Mouse (Mus musculus) MEL (cell line): Measurements from ENCODE around the gene Mdh2. TPM values are rescaled to one million over a fixed set of nuclear protein-coding genes. Genes with fewer than 3 reads are reported as not detected.
A peak's percentile ranks its signal among the peaks of the same experiment; 100 is the strongest.

ENCODE experiments used
- DNase-seq: peaks from one replicate; pipeline ENCODE4 v3.0.0; 2011; ENCODE audit warnings: low read depth, low spot score
- H3K27ac ChIP-seq: 2 replicates; pipeline ENCODE4 v1.5.1; 2012; ENCODE audit warnings: low read depth, mild to moderate bottlenecking, control low read depth, low read length, moderate library complexity; ENCODE audit not compliant: control insufficient read depth
- H3K27me3 ChIP-seq, 2 experiments: fragments of 150-350 bp in 1 of 2; sonication (generic) in 1 of 2; 2 replicates each; pipeline ENCODE4 v1.6.1; 2012; ENCODE audit warnings: low read length in 2 of 2, mild to moderate bottlenecking in 2 of 2, improper control_type of control experiment in 1 of 2, moderate library complexity in 1 of 2; ENCODE audit not compliant: insufficient read depth in 2 of 2, control insufficient read depth in 1 of 2
- H3K36me3 ChIP-seq, 2 experiments: 2 replicates each; pipeline ENCODE4 v1.6.1; 2012 to 2014; ENCODE audit warnings: low read length in 2 of 2, improper control_type of control experiment in 1 of 2, inconsistent platforms in 1 of 2, mild to moderate bottlenecking in 1 of 2; ENCODE audit not compliant: insufficient read depth in 2 of 2, control insufficient read depth in 1 of 2
- H3K4me1 ChIP-seq, 2 experiments: fragments of 150-350 bp in 1 of 2; sonication (generic) in 1 of 2; 2 replicates each; pipeline ENCODE4 v1.6.1; 2012; ENCODE audit warnings: low read length in 2 of 2, improper control_type of control experiment in 1 of 2, mild to moderate bottlenecking in 1 of 2; ENCODE audit not compliant: insufficient read depth in 2 of 2, control insufficient read depth in 1 of 2
- H3K4me3 ChIP-seq, 2 experiments: fragments of 150-350 bp in 1 of 2; sonication (generic) in 1 of 2; 2 replicates each; pipeline ENCODE4 v1.5.1; 2012; ENCODE audit warnings: low read depth in 2 of 2, low read length in 2 of 2, mild to moderate bottlenecking in 2 of 2, moderate library complexity in 2 of 2, control low read depth in 1 of 2, improper control_type of control experiment in 1 of 2; ENCODE audit not compliant: control insufficient read depth in 1 of 2, insufficient read depth in 1 of 2
- H3K79me2 ChIP-seq: 2 replicates; pipeline ENCODE4 v1.6.1; 2012; ENCODE audit warnings: mild to moderate bottlenecking, low read length, moderate library complexity; ENCODE audit not compliant: control insufficient read depth, poor library complexity, insufficient read depth
- H3K9ac ChIP-seq: 2 replicates; pipeline ENCODE4 v1.6.1; 2012; ENCODE audit warnings: low read depth, mild to moderate bottlenecking, control low read depth, low read length, moderate library complexity; ENCODE audit not compliant: control insufficient read depth, poor library complexity, severe bottlenecking
- H3K9me3 ChIP-seq: fragments of 150-350 bp; sonication (generic); replicated peaks from 2 replicates; pipeline ENCODE4 v1.6.1; 2012; ENCODE audit warnings: mild to moderate bottlenecking, low read length, improper control_type of control experiment, moderate library complexity; ENCODE audit not compliant: insufficient read depth
- BHLHE40 ChIP-seq: IDR thresholded peaks from 2 replicates; pipeline ENCODE4 v1.6.1; 2012; ENCODE audit warnings: low read depth, mild to moderate bottlenecking, inconsistent platforms, low read length, improper control_type of control experiment, borderline replicate concordance
- CHD1 ChIP-seq: IDR thresholded peaks from 2 replicates; pipeline ENCODE4 v1.6.1; 2012; ENCODE audit warnings: low read depth, mild to moderate bottlenecking, inconsistent platforms, low read length, improper control_type of control experiment
- CHD2 ChIP-seq: IDR thresholded peaks from 2 replicates; pipeline ENCODE4 v1.6.1; 2011; ENCODE audit warnings: low read length, improper control_type of control experiment
- CTCF ChIP-seq, 3 experiments: IDR thresholded peaks in 2 of 3; conservative IDR thresholded peaks in 1 of 3; 2 replicates each; pipeline ENCODE4 v1.5.1; 2011 to 2012; ENCODE audit warnings: low read length in 3 of 3, low read depth in 2 of 3, mild to moderate bottlenecking in 2 of 3, improper control_type of control experiment in 1 of 3, inconsistent platforms in 1 of 3, mixed read lengths in 1 of 3, moderate library complexity in 1 of 3; ENCODE audit not compliant: control insufficient read depth in 1 of 3, insufficient read depth in 1 of 3, poor library complexity in 1 of 3, severe bottlenecking in 1 of 3
- E2F4 ChIP-seq: IDR thresholded peaks from 2 replicates; pipeline ENCODE4 v1.6.1; 2011; ENCODE audit warnings: low read depth, low read length, improper control_type of control experiment, borderline replicate concordance
- ELF1 ChIP-seq: IDR thresholded peaks from 2 replicates; pipeline ENCODE4 v1.6.1; 2014; ENCODE audit warnings: low read depth, mild to moderate bottlenecking, inconsistent platforms, low read length, improper control_type of control experiment, moderate library complexity
- EP300 ChIP-seq, 2 experiments: IDR thresholded peaks; 2 replicates each; pipeline ENCODE4 v1.6.1; 2011; ENCODE audit warnings: improper control_type of control experiment in 2 of 2, low read length in 2 of 2, low read depth in 1 of 2, mild to moderate bottlenecking in 1 of 2
- GABPA ChIP-seq: IDR thresholded peaks from 2 replicates; pipeline ENCODE4 v1.6.1; 2012; ENCODE audit warnings: low read depth, mild to moderate bottlenecking, inconsistent platforms, low read length, improper control_type of control experiment, moderate library complexity
- GATA1 ChIP-seq: IDR thresholded peaks from 2 replicates; pipeline ENCODE4 v1.6.1; 2011; ENCODE audit warnings: low read depth, low read length, improper control_type of control experiment
- HCFC1 ChIP-seq: IDR thresholded peaks from 2 replicates; pipeline ENCODE4 v1.6.1; 2012; ENCODE audit warnings: low read depth, mild to moderate bottlenecking, inconsistent platforms, low read length, improper control_type of control experiment, moderate library complexity
- KAT2A ChIP-seq: conservative IDR thresholded peaks from 2 replicates; pipeline ENCODE4 v1.6.1; 2012; ENCODE audit warnings: low read depth, low read length, improper control_type of control experiment, inconsistent platforms
- MAFK ChIP-seq: IDR thresholded peaks from 2 replicates; pipeline ENCODE4 v1.6.1; 2011; ENCODE audit warnings: low read depth, mild to moderate bottlenecking, low read length, improper control_type of control experiment, borderline replicate concordance
- MAX ChIP-seq: IDR thresholded peaks from 2 replicates; pipeline ENCODE4 v1.6.1; 2011; ENCODE audit warnings: low read length, improper control_type of control experiment
- MAZ ChIP-seq: IDR thresholded peaks from 2 replicates; pipeline ENCODE4 v1.6.1; 2012; ENCODE audit warnings: low read depth, mild to moderate bottlenecking, inconsistent platforms, low read length, improper control_type of control experiment
- MXI1 ChIP-seq: IDR thresholded peaks from 2 replicates; pipeline ENCODE4 v1.6.1; 2011; ENCODE audit warnings: mild to moderate bottlenecking, low read depth, low read length, improper control_type of control experiment
- MYC ChIP-seq: IDR thresholded peaks from 2 replicates; pipeline ENCODE4 v1.6.1; 2011; ENCODE audit warnings: low read depth, mild to moderate bottlenecking, low read length, improper control_type of control experiment, moderate library complexity
- NELFE ChIP-seq: IDR thresholded peaks from 2 replicates; pipeline ENCODE4 v1.6.1; 2011; ENCODE audit warnings: low read depth, low read length, improper control_type of control experiment
- NRF1 ChIP-seq: IDR thresholded peaks from 2 replicates; pipeline ENCODE4 v1.6.1; 2014; ENCODE audit warnings: low read depth, mild to moderate bottlenecking, inconsistent platforms, low read length, improper control_type of control experiment, moderate library complexity; ENCODE audit not compliant: poor library complexity, insufficient read depth, severe bottlenecking
- POLR2A ChIP-seq, 2 experiments: IDR thresholded peaks; 2 replicates each; pipeline ENCODE4 v1.6.1; 2011 to 2012; ENCODE audit warnings: low read length in 2 of 2, mild to moderate bottlenecking in 2 of 2, control low read depth in 1 of 2, improper control_type of control experiment in 1 of 2, low read depth in 1 of 2, moderate library complexity in 1 of 2; ENCODE audit not compliant: control insufficient read depth in 1 of 2, insufficient read depth in 1 of 2, poor library complexity in 1 of 2
- POLR2AphosphoS2 ChIP-seq: IDR thresholded peaks from 2 replicates; pipeline ENCODE4 v1.6.1; 2011; ENCODE audit warnings: low read length, improper control_type of control experiment
- POLR2AphosphoS5 ChIP-seq: IDR thresholded peaks from 2 replicates; pipeline ENCODE4 v1.6.1; 2012; ENCODE audit warnings: low read depth, borderline replicate concordance, mild to moderate bottlenecking, inconsistent platforms, low read length, moderate library complexity, mixed read lengths
- RAD21 ChIP-seq: IDR thresholded peaks from 2 replicates; pipeline ENCODE4 v1.6.1; 2011; ENCODE audit warnings: mild to moderate bottlenecking, low read depth, low read length, improper control_type of control experiment
- RCOR1 ChIP-seq: IDR thresholded peaks from 2 replicates; pipeline ENCODE4 v1.6.1; 2012; ENCODE audit warnings: low read depth, mild to moderate bottlenecking, inconsistent platforms, low read length, improper control_type of control experiment
- SIN3A ChIP-seq: IDR thresholded peaks from 2 replicates; pipeline ENCODE4 v1.6.1; 2012; ENCODE audit warnings: low read length, improper control_type of control experiment, inconsistent platforms
- SMC3 ChIP-seq: IDR thresholded peaks from 2 replicates; pipeline ENCODE4 v1.6.1; 2011; ENCODE audit warnings: low read depth, low read length, improper control_type of control experiment
- TAL1 ChIP-seq: IDR thresholded peaks from 2 replicates; pipeline ENCODE4 v1.6.1; 2012; ENCODE audit warnings: mild to moderate bottlenecking, inconsistent platforms, low read length, moderate library complexity, mixed read lengths
- TBP ChIP-seq: IDR thresholded peaks from 2 replicates; pipeline ENCODE4 v1.8.0; 2011; ENCODE audit warnings: low read depth, low read length, improper control_type of control experiment
- TCF12 ChIP-seq: IDR thresholded peaks from 2 replicates; pipeline ENCODE4 v1.6.1; 2014; ENCODE audit warnings: low read depth, mild to moderate bottlenecking, inconsistent platforms, low read length, improper control_type of control experiment, moderate library complexity
- UBTF ChIP-seq: IDR thresholded peaks from 2 replicates; pipeline ENCODE4 v1.6.1; 2012; ENCODE audit warnings: low read depth, mild to moderate bottlenecking, inconsistent platforms, low read length, improper control_type of control experiment, moderate library complexity, borderline replicate concordance; ENCODE audit not compliant: insufficient read depth
- USF1 ChIP-seq: IDR thresholded peaks from 2 replicates; pipeline ENCODE4 v1.6.1; 2014; ENCODE audit warnings: low read depth, mild to moderate bottlenecking, inconsistent platforms, low read length, improper control_type of control experiment, moderate library complexity
- ZC3H11A ChIP-seq: IDR thresholded peaks from 2 replicates; pipeline ENCODE4 v1.6.1; 2012; ENCODE audit warnings: low read depth, mild to moderate bottlenecking, inconsistent platforms, low read length, improper control_type of control experiment
- ZKSCAN1 ChIP-seq: IDR thresholded peaks from 2 replicates; pipeline ENCODE4 v1.6.1; 2012; ENCODE audit warnings: low read depth, mild to moderate bottlenecking, inconsistent platforms, low read length, improper control_type of control experiment, moderate library complexity
- ZMIZ1 ChIP-seq: IDR thresholded peaks from 2 replicates; pipeline ENCODE4 v1.6.1; 2012; ENCODE audit warnings: low read depth, mild to moderate bottlenecking, inconsistent platforms, low read length, improper control_type of control experiment, moderate library complexity
- polyA plus RNA-seq, 2 experiments: library from polyadenylated mRNA; stranded (reverse) in 1 of 2; unstranded in 1 of 2; fragments of >175 nt in 1 of 2; fragments of >200 nt in 1 of 2; gene quantifications; 2 replicates each; pipeline versions ENCODE4 v1.2.1 to v1.2.4; 2012; ENCODE audit warnings: low replicate concordance in 2 of 2, low read depth in 1 of 2; ENCODE audit not compliant: insufficient read length in 2 of 2, insufficient read depth in 1 of 2, missing spikeins in 1 of 2
- total RNA-seq: library from RNA; depleted of rRNA; stranded (reverse); fragments of 300-350 nt; gene quantifications from 2 replicates; pipeline ENCODE4 v1.2.3, GENCODE M21; 2012

Gene Mdh2
- total and polyA plus RNA-seq, 3 experiments: 207 to 1,097 (median 465) TPM

GRCm38 (mm10) chr5:135793996-135794858, 15.9 kb downstream of the Mdh2 start:
- H3K4me1 ChIP-seq: no peaks in the 10 kb centered on the region
- no peaks in the 10 kb centered on the region for H3K9me3 ChIP-seq
- peaks cover 0 to 4% of the 10 kb centered on the region in 2 experiments; a peak in 1 of 4 replicates for H3K36me3 ChIP-seq
- peak overlapping the region; percentile 66 to 84 for H3K4me3 ChIP-seq
- H3K27me3 ChIP-seq: no peaks in the 10 kb centered on the region
- no peaks in the 10 kb centered on the region; the same call in 1 of the 2 replicates for H3K79me2 ChIP-seq
- DNase-seq: peak; percentile 78
- peak overlapping the region; percentile 75 for H3K9ac ChIP-seq
- TF ChIP-seq BHLHE40 (no peak), POLR2A (IDR thresholded peaks at IDR 0.05; ENCODE audit: control insufficient read depth in 1 of 2, insufficient read depth in 1 of 2, low read depth in 1 of 2, low read length in 2 of 2, poor library complexity in 1 of 2) (no peak; a peak in 1 of 4 replicates), ELF1 (peak; percentile 64), GATA1 (no peak), ZKSCAN1 (no peak), EP300 (IDR thresholded peaks at IDR 0.05; ENCODE audit: low read depth in 1 of 2, low read length in 2 of 2) (no peak), GABPA (no peak), USF1 (no peak), NELFE (0 out of 2 replicates have a peak, but pooled peaks have one; percentile 20), CTCF (IDR thresholded peaks at IDR 0.05 in 2 of 3, conservative IDR thresholded peaks at IDR 0.05 in 1 of 3; ENCODE audit: control insufficient read depth in 1 of 3, insufficient read depth in 1 of 3, low read depth in 2 of 3, low read length in 3 of 3, poor library complexity in 1 of 3, severe bottlenecking in 1 of 3) (peak; percentile 86 to 95 (median 87)), MYC (no peak), MAFK (no peak), TBP (no peak), POLR2AphosphoS5 (no peak), E2F4 (no peak), POLR2AphosphoS2 (no peak), NRF1 (no peak), ZC3H11A (peak; percentile 35; the same call in 1 of the 2 replicates), RAD21 (peak; percentile 49), MAZ (no peak), SIN3A (no peak), MXI1 (no peak), HCFC1 (0 out of 2 replicates have a peak, but pooled peaks have one; percentile 30), TAL1 (no peak), TCF12 (no peak), MAX (no peak), SMC3 (peak; percentile 71), RCOR1 (no peak), UBTF (no peak), CHD2 (no peak), CHD1 (no peak), ZMIZ1 (no peak), KAT2A (no peak)
- peak overlapping the region; percentile 41 for H3K27ac ChIP-seq
